Mouse (Mus musculus): ENCODE results near the gene T2.
"Not testable (repeated sequence)": the region's sequence is repeated elsewhere in the genome, so short reads cannot be mapped to it uniquely, and the experiment has no call there.

Gene T2

DNA sequence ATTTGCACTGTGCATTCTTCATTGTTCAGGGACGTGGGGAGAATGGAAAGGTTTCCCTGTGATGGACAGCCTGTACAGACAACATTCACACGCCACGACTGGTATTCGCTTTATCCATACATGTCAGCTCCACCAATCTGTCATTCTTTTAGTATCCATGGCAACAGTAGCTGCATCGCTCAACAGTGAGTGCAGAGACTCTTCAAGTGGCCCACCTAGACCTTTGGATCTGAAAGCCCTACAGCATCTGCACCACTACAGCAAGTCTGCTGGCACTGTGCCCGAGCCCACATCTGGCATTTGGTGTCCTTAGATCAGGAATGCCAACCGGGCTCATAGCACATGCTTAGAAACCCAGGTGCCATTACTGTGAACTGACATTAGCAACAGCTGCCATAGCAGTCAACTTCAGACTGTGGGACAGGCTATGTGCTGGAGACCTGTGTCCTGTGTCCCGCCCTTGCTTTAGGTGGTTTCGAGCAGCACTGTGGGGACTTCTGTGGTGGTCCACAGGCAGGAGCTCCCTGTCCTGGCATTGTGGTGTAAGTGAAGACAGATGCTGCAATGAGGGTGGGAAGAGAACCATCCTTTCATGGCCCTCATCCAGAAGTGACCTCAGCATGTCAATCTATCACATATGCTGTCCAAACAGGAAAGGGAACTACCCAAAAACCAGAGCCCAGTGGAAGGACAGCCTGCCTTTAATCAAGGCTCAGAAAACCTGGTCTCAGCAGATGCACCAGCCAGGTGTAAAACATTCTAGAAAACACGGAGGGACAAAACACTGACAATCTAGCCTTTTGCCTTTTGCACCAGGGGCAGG is 5.7 kb downstream of the T2 start:
- in situ Hi-C loops (cut with MboI; ENCODE audit: low sequenced_read_pairs): no loop called here

DNA sequence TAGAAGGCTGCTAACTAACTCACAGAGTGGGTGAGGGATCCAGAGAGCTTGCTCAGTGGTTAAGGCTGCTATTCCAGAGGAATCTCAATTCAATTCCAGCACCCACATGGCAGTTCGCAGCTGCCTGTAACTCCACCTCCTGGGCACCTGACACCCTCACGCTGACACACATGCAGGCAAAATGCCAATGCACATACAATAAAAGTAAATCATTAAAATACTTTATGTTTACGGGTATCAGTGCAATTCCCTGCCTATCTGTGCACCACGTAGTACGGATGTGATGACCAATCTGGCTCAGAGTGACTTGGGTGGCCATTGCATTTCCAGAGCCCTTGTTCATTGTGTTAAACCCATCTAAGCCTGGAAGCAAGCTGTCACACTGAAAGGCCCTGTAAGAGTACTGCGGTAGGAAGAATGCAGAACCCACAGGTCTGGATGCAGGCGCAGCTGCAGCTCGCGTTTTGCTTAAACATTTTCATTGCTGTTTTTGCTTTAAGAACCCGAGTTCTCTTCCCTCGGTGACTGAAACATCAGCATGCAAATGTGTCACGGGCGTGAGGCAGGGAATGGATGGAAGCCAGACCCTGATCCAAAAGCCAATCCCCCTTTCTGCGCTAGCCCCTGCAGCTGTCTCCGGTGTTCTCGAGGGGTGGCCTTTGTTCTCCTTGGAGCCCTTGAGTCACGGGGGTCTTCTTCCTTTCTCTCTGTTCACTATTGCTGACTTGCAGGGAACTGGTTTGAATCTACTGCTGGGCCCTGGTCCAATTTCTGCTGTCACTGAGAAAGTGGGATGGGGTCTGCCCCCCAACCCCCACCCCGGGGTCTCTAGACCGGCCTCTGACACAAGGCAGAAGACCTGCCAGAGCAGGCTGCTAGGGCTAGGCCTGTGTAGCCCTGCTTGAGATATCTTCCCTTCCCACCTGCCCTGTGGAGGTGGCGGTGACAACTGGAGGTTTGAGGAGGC is 12.0 kb downstream of the T2 start:
- in situ Hi-C loops (cut with MboI; ENCODE audit: low sequenced_read_pairs): no loop called here

DNA sequence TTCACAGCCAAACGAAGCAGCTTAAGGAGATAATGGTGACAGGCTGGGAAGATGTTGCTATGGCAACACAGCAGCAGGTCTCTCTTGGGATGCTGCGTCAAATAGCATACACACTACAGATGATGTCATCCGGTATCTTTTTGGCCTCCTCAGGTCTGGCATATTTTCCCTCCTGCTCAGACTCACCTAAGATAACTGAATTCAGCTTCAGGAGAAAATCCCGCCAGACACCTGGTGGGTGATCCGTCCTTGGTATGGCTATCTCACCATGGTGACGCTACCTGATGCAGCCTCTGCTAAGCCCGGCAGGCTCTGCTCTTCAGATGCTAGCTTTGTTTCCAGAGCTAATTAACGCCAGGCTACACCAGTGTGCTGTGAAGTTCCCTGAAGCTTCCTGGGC is 12.8 kb downstream of the T2 start:
- in situ Hi-C loops (cut with MboI; ENCODE audit: low sequenced_read_pairs): no loop called here

DNA sequence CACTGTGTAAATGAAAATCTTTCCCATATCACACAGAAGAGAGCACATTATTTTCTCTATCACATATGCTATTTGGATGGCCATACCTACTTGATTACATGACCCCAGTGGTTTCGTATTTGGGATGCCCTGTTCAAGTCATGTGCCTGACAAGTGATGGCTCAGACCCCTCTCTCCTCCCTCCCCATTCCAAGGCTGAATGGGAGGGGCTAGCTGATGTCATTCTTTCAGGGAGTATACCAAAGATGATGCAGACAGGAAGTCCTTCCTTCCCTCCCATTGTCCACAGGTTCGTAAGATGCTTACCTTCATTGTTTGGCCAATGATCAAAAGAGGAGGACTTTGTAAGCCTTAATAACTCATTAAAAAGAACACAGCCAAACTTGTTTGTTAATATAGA is 13.4 kb downstream of the T2 start:
- in situ Hi-C loops (cut with MboI; ENCODE audit: low sequenced_read_pairs): no loop called here

DNA sequence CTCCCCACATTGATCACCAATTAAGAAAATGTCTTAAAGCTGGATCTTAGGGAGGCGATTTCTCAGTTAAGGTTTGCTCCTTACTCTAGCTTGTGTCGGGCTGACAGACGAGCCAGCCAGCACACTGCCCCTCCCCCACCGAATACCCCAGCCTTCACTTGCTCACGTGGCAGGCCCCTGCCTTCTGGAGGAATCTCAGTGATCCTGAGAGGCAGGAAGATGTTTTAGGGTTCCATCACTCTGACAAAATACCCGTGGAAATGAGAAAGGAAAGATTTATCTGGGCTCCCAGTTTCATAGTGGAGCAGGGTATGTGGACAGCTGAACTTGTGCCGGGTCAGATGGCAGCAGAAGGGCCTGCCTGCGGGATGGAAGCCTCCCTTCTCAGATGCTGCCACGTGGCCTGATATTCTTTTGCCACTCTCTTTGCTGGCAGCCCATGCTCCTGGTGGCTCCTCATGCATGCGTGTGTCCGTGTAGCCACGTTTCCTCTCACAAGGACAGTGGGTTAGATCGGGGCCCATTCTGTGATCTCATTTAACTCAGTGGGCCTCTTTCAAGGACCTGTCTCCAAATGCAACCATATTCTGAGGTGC is 14.9 kb downstream of the T2 start:
- in situ Hi-C loops (cut with MboI; ENCODE audit: low sequenced_read_pairs): no loop called here

DNA sequence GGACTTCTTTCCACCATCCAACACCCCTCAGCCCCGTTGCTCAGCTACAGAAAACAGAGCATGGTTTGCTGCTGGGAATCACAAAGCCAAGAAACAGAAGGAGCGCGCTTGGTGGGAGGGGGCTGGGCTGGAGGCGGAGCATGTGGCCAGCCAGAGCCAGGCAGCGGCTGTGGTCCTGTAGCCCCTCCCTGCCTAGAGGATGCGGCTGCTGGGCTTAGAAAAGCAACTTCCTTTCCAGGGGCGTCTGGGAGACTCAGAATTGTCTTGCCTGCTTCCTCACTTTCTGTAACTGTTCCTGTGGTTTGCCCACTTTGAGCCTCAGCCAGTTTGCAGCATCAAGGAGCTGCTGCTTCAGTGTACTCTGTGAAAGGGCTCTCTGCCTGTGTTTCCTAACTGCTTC is 16.0 kb downstream of the T2 start:
- in situ Hi-C loops (cut with MboI; ENCODE audit: low sequenced_read_pairs): no loop called here

DNA sequence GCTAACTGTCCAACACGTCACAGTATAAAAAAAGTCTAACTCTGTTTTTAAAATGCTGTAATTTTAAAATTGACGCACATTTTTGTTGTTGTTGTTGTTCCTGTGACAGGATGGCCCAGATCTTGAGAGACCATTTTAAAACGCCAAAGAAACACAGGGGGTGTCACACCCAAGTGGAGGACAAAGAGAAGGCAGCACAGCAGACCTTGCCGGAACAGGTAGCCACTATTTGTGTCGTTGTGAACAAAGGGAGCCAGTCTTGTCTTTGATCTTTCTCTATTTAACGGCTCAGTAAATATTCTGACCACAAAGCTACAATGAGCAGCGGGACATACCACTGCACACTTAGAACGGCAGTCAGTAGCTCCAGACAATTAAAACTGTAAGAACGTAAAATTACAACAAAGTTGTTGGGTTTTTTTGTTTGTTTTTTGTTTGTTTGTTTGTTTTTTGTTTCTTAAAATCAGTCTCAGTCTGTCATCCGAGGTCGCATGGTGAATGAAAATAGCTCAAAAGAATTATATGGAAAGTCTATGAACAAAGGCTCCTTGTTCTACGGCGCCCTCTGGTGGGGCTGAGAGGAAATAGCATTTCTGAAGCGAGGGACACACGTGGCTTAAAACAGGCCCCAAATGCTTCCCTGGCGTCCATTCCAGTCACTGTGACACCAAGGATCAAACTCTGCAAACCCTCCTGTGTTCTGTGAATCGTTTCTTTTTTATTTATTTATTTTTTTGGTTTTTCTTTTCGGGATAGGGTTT is 16.7 kb downstream of the T2 start:
- in situ Hi-C loops (cut with MboI; ENCODE audit: low sequenced_read_pairs): no loop called here

DNA sequence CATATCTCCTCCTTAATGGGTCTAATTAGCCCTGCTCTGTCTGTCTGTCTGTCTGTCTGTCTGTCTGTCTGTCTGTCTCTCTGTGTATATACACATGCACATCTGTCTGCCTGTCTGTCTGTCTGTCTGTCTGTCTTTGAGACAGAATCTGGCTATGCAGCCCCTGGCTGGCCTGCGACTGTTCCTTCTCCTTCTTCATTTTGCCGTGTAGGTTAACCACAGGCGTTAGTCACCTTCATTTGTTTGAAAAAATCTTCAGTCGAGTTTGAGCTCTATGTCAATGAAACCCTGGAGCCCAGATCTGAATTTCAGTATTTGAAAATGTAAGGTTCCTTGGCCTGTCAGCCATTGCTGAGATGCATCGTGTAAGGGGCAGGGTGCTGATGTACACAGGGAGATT is 21.5 kb downstream of the T2 start:
- in situ Hi-C loops (cut with MboI; ENCODE audit: low sequenced_read_pairs): no loop called here

DNA sequence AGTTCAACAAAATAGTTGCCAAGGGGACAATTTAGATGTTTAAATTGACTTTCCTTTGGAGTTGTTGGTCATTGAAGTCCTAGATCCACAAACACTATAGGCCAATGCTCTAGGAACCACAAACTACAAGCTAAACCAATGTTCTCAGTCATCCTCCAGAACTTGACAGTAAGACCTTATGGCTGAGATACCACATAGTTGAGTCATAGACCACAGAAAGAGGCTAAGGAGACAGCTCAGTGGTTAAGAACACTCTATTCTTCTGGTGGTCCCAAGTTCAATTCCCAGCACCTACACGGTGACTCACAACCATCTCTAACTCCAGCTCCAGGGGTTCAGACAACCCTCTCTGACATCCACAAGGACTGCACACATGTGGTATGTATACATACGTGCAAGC is 29.6 kb downstream of the T2 start:
- in situ Hi-C loops (cut with MboI; ENCODE audit: low sequenced_read_pairs): no loop called here

DNA sequence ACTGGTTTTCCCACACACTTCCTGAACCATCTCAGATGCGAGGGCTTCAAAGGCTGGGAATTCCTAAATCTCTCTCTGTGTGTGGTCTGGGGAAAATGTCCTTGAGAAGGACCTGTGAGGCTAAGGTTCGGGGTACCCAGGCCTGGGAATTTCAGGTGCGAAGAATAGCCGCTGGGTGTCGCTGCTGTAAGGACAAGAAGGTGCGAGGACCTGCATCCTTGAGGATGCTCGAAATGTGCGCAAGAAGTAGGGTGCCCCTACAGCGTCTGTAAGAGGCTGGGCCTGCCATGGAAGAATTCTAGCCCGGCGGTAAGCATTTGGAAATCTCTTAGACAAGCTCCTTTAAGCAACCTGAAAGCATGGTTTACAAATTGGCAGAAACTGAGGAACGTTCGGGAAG is 32.7 kb downstream of the T2 start:
- in situ Hi-C loops (cut with MboI; ENCODE audit: low sequenced_read_pairs): no loop called here

DNA sequence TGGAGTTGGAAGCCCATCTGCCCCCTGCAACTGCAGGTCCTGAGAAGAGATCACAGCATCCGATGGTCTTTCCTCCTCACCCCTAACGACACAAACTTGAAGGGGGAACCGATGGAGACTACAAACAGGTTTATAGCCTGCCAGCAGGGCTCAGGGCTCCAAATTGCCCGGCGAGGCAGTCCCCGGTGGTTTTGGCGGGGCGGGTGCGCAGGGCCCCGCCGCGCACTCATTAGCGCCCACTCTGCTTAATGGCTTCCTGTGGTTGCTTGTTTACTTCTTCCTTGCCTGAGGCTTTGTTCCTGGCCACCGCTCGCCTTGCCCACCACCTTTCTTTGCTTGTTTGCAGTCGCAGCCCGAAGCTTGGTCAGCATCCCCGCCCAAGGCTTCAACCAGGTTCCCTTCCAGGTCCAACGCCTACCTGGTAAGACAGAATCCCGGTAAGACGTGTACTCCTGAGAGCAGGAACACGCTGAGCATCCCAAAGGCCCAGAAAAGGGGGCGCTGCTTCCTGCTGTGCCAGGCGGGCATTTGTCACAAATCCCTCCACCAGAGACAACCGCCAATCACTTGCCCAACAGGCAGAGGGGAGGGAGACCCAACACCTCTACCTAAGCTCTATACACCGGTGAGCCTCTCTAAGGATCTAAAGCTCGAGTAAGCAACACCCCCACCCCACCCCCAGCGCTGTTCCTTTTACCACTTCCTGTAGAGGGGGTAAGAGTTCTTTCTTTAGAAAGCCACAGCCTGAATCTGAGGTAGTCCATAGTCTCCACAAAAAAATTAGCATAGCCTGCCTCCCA is 33.4 kb downstream of the T2 start:
- in situ Hi-C loops (cut with MboI; ENCODE audit: low sequenced_read_pairs): no loop called here

DNA sequence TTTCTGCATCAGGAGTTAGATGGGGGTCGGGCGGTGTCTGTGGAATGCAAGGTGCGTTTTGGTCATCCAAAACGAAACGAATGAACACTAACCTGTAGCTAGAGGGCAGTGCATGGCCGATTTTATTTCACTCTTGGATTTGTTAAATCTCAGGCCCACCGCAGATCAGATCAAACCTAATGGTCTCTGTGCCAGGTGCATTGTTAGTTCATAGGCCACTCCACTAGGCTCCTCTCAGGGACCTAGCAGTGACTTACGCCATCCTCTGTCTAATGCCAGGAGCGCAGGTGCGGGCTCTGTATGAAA is 34.0 kb downstream of the T2 start:
- in situ Hi-C loops (cut with MboI; ENCODE audit: low sequenced_read_pairs): no loop called here

DNA sequence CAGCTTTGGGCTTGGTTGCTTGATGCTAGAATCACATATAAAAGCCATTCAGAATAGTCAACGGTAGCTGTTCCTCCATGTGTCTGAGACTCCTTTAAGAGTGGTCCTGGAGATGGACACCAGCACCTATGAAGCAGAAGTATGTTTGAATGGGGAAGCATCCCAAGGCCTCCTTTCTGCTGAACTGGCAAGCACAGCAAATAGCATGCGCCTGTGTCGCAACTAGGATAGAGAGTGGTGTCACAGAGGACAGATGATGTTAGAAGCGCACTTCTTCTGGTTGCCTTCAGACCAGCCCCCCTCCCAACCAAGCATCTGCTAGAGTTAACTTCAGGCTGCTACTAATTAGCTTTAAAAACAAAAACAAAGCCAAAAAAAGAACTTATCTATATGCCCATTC is 34.7 kb downstream of the T2 start:
- in situ Hi-C loops (cut with MboI; ENCODE audit: low sequenced_read_pairs): no loop called here

DNA sequence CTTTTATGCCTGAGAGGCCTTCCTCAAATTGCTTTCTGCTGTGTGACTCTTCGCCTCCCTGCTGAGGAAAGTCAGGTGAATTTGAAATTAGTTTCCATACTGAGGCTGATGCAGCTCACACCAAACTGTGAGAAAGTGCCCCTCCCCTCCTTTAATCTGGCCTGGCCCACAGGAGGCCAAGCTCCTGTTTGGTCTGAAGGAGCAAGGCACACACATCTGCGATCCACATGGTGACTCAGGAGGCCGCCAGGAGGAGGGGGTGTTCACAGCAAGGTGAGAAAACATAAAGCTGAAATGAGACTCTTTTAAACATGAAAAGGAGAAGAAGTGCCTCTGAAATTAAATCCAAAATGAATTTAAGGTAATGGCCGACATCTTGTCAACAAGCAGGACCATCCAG is 40.6 kb downstream of the T2 start:
- in situ Hi-C loops (cut with MboI; ENCODE audit: low sequenced_read_pairs): no loop called here

DNA sequence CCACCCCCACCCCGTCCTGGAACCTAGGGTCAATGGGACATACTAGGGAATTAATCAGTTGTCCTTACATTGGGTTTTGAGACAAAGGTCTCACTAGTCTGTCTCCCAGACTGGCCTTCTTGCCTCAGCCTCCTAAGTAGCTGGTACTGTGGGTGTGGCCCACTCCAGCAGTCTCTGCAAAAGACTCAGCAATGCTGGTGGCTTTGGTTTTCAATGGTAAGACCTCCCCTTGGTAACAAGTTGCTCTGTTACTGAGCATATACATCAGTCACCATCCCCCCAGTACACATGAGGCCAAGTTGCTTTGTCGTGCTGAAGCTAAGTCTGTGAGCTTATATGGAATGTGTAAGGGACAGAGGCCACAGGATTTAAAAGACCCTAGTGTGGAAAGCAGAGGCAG is 42.2 kb downstream of the T2 start:
- in situ Hi-C loops (cut with MboI; ENCODE audit: low sequenced_read_pairs): no loop called here

DNA sequence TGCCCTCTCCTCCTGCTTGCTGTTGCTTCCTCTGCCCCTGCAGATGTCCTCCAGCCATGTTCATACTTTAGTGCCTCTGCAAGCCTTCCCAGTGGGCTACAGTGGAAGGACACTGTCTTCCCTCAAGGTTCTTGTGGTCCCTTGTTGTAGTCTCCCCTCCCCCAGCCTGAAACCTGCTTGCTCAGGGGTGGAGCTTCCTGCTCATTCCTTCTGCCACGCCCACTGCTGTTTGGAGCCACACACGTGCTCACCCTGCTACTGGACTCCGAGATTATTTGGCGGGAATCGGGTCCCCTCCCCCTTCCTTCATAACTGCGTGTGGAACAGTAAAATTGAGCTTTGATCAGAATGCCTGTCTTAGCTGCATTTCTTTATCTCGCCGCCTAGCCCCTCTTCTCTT is 48.1 kb downstream of the T2 start:
- in situ Hi-C loops (cut with MboI; ENCODE audit: low sequenced_read_pairs): not testable (repeated sequence)

DNA sequence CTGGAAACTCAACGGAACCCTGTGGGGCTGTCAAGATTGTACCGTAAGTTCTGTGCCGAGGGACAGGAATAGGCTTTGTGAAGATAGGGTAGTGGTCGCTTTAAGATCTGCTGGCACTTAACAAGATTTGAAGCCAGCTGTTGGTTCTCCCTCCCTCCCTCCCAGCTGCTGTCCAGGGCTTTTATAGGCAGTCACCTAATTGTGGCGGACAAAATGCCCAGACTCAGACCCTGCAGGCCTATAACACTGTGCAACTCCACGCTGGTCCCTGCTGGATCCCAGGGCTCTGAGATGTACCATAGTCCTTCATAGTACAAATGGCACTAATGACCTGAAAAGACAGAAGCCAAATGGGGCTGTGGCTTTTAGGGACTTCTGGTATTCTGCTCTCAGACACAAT is 50.5 kb downstream of the T2 start:
- in situ Hi-C loops (cut with MboI; ENCODE audit: low sequenced_read_pairs): no loop called here

DNA sequence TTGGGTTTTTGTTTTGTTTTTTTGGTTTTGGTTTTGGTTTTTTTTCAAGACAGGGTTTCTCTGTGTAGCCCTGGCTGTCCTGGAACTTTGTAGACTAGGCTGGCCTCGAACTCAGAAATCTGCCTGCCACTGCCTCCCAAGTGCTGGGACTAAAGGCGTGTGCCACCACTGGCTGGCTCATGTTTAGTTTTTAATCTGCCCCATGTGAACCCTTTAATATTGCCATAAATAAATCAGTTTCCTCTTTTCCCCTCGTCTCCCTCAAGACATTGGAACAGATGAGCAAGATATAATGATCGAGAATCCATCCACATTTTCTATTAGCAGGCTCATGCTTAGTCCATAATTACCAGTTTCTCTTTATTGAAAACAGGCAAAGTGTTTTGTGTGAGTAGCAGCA is 52.2 kb downstream of the T2 start:
- in situ Hi-C loops (cut with MboI; ENCODE audit: low sequenced_read_pairs): not testable (repeated sequence)

DNA sequence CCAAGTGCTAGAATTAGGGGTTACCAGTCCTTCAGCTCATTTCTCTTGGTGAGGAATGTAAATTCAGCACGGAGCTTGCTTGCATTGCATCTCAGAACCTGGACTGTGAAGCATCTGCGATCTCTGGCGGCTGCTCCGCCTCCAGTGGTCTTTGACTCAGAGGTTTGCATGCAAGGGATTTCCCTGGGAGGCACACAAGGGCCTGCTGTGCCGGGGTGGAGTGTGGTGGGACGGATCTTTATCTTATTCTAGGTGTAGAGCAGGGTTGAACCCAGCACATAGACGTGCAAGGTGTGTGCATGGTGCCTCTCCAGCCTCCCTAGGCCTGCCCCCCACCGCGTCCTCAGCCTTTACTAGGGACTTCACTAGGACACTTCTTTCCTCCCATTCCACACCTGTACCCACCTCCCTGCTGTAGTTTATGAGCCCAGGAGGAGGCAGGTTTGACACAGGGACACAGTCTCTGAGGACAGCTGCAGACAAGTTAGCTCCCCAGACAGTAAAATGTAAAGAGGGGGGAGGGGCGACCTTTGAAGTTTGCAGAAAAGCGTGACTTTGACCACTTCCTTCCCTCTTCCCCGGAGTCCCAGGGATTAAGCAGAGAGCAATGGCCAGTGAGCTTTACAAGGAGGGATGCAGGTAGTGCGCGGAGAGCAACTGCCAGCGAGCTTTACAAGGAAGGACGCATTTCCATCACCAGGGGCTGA is 53.0 kb downstream of the T2 start:
- in situ Hi-C loops (cut with MboI; ENCODE audit: low sequenced_read_pairs): no loop called here

DNA sequence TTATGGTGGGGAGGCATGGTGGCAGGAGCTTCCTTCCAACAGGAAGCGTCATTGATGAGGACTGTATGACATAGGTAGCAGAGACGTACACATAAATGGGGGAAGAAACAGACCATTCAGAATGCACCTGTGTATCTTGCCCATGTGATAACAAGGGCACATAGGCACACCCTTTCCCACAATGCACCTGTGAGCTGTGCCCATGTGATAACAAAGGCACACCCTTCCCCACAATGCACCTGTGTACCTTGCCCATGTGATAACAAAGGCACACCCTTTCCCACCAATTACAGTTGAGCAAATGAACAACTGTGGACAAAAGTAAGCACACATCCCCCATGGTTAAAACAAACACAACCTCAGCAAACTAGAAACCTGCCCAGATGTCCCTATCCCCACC is 54.5 kb downstream of the T2 start:
- in situ Hi-C loops (cut with MboI; ENCODE audit: low sequenced_read_pairs): no loop called here

Data from CH12F3 (cell line).